Mouse (Mus musculus): ENCODE measurements at regions not wholly inside any gene's neighbourhood (a gene's known extent, or its start where the extent isn't known, plus 50 kb on each side); places are given as distances from the start of the nearest gene placed in this dataset.

DNA sequence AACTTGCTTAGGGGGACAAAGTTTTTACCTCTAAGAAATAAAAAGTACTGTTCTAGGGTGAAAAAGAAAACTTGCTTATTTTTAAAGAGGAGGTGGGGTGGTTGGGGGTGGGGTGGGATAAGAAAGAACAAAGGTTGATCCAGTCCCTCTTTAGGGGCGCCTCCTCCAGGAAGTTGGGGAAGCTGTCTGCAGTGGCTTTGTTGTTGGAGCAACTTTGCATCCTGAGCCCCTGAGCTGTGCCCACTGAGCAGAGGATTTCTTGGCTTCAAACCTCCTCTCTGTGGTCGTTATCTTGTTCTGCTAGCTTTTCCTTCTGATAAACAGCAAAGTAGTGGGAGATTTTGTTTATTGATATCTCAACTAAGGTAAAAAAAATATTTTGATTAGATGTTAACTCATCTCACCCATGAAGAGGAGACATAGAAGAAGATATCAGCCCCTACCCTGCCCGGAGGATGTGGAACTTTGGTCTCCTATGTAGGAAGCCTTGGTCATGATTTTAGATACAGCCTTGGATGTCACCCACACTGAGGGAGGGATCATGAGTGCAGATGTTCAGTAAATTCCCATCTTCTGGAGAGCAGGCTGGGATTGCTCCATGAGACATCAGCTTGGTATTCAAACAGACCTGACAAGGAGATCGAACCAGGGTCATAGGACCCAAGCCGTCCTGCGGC lies 179.7 kb downstream of the Tpra1 start:
- no peak for TF ChIP-seq POLR2A (IDR thresholded peaks at IDR 0.05; ENCODE audit: borderline replicate concordance, low read depth, low read length)
- no peak for TF ChIP-seq CTCF (IDR thresholded peaks at IDR 0.05; ENCODE audit: low read depth, low read length)

All from bone marrow macrophage, adult 2 months (primary cell).